Mouse (Mus musculus) cerebellum, adult 2 months (tissue): ENCODE results near the gene Faap20. TPM values are rescaled to one million over a fixed set of nuclear protein-coding genes. Genes with fewer than 3 reads are reported as not detected.
A peak's percentile ranks its signal among the peaks of the same experiment; 100 is the strongest.

Experiments
- DNase-seq, 2 experiments: peaks; one replicate each; pipeline ENCODE4 v3.0.0; 2021
- H3K27ac ChIP-seq: fragments of 200-500 bp; 2 replicates; pipeline ENCODE4 v1.5.1; 2012; ENCODE audit warnings: low read length, control low read depth, inconsistent platforms; ENCODE audit not compliant: insufficient read depth
- H3K27me3 ChIP-seq: fragments of 200-500 bp; 2 replicates; pipeline ENCODE4 v1.6.1; 2012; ENCODE audit warnings: inconsistent platforms, mild to moderate bottlenecking, low read length, moderate library complexity; ENCODE audit not compliant: control insufficient read depth, insufficient read depth
- H3K4me1 ChIP-seq: fragments of 200-500 bp; 2 replicates; pipeline ENCODE4 v1.6.1; 2011; ENCODE audit warnings: low read length; ENCODE audit not compliant: control insufficient read depth, insufficient read depth
- H3K4me3 ChIP-seq: fragments of 200-500 bp; replicated peaks from 2 replicates; pipeline ENCODE3; 2011; ENCODE audit warnings: mild to moderate bottlenecking, low read depth, low read length, control low read depth; ENCODE audit not compliant: insufficient read depth
- CTCF ChIP-seq: fragments of 200-500 bp; IDR thresholded peaks from 2 replicates; pipeline ENCODE4 v1.5.1; 2011; ENCODE audit warnings: low read depth, mild to moderate bottlenecking, control low read depth, low read length, moderate library complexity, borderline replicate concordance; ENCODE audit not compliant: insufficient read depth
- POLR2A ChIP-seq: fragments of 200-500 bp; IDR thresholded peaks from 2 replicates; pipeline ENCODE4 v1.6.1; 2011; ENCODE audit warnings: low read length, control low read depth, borderline replicate concordance; ENCODE audit not compliant: insufficient read depth
- WGBS: fragments of 180-500 bp; shearing (Covaris S2); methylation state at CpG from one replicate; pipeline ENCODE4 v1.1.7; 2018; 5-methylcytosine and 5-hydroxymethylcytosine counted together
- polyA plus RNA-seq: library from polyadenylated mRNA; depleted of rRNA; stranded (reverse); fragments of >200 nt; gene quantifications from 2 replicates; pipeline ENCODE4 v1.2.3, GENCODE M21; 2012

Gene Faap20
- polyA plus RNA-seq, 1 experiment = 94.5 TPM

DNA sequence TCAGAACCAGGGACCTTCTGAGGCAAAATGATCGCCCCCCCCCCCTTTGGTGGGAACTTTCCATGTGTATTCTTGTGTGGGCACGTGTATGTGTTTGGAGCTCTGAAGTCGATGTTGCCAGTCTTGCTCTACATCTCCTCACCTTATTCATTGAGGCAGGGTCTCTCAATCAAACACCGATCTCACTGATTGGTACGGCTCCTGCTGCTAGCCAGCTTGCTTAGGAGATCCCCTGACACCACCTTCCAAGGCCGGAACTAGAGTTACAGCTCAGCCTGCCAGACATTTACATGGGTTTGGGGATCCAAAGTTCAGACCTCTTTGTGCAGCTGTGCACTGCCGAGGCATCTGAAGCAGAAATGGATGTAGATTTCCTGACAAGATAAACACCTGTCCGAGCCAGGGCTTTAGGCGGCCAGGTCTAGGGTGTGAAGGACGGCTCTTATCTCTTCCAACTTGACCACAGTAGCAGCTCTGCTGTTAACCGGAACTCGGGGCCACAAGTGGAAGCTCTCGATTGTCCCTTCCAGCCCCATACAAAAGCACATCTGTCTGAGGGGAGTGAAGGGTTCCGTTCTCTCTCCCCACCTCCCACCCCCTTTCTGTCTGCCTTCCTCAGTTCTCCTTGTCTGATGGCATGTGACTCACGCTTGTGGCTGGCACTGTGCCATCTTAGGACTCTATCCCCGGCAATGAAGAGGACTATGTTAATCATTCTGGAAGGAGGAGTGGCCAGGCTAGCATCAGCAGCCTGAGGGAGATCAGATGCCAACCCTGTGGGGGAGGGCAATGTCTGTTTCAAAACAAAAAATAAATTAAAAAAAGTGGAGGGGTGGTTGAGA is 30.5 kb downstream of the Faap20 start:
- H3K27me3 ChIP-seq = no peaks in the 10 kb centered on the region
- 66% methylated on average over 16 of the region's 16 CpGs for WGBS
- peak in 1 of 2 experiments; percentile 43 for DNase-seq
- H3K4me1 ChIP-seq = peaks cover 60% of the 10 kb centered on the region
- H3K4me3 ChIP-seq = no peak overlapping the region
- TF ChIP-seq CTCF (no peak), POLR2A (no peak)
- peak overlapping the region; percentile 86 for H3K27ac ChIP-seq

DNA sequence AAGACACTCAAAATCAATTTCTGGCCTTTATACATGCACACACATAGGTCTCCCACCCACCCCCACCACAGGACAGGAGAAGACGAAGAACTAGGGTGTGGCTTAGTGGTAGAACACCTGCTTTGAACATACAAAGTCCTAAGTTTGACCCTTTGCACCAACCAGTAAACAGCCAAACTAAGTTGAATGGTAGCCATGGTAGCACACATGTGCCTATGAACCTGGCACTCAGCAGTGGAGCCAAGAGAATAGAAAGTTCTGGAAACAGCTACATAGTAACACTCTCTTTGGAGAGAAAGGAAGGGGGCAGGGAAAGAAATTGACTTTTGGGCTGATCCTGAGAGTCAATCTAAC is 31.1 kb downstream of the Faap20 start:
- WGBS = 85% methylated on average over 1 of the region's 1 CpGs
- H3K27me3 ChIP-seq = no peaks in the 10 kb centered on the region
- TF ChIP-seq CTCF = no peak
- no peak for TF ChIP-seq POLR2A
- no peak for DNase-seq
- peak overlapping the region; percentile 86; the same call in 1 of the 2 replicates for H3K27ac ChIP-seq
- peaks cover 62% of the 10 kb centered on the region for H3K4me1 ChIP-seq
- H3K4me3 ChIP-seq = no peak overlapping the region

DNA sequence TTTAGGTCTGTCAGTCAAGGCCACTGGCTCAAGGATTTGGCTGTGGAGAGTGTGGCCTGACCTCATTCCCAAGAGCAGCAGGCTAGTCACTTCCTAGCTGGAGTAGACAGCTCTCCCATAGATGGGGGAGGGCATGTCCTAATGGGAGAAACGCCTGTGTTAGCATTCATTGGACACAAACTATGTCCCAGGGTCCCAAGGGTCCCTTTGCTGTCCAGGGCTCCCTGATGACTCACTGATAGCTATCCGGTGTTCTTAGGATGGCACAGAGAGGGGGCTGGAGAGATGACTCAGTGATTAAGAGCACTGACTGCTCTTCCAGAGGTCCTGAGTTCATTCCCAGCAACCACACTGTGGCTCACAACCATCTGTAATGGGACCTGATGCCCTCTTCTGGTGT is 31.6 kb downstream of the Faap20 start:
- TF ChIP-seq POLR2A (no peak), CTCF (no peak)
- 75% methylated on average over 2 of the region's 2 CpGs for whole genome bisulfite sequencing
- no peak for DNase-seq
- Histone ChIP-seq H3K27ac (peak overlapping the region; percentile 86), H3K27me3 (no peaks in the 10 kb centered on the region), H3K4me1 (peaks cover 62% of the 10 kb centered on the region), H3K4me3 (no peak overlapping the region)

DNA sequence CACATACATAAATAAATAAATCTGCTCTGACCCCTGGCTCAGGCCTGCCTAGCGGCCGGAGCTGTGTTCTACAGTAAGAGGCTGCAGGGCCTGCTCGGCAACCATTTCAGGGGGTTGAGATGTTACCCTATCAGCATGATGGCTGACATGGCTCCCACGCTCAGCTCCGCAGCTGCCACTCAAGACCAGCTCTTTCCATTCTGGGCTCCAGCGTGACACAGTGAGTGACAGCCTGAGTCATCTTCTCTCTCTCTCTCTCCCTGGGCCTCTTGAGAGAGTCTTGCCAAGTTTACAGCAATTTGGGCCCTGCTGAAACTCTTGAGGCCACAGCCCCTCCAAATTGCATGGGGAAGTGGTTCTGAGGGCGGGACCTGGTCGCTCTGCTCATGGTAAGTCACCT is 32.0 kb downstream of the Faap20 start:
- peak in 1 of 2 experiments; percentile 35 for DNase-seq
- no peaks in the 10 kb centered on the region for H3K27me3 ChIP-seq

DNA sequence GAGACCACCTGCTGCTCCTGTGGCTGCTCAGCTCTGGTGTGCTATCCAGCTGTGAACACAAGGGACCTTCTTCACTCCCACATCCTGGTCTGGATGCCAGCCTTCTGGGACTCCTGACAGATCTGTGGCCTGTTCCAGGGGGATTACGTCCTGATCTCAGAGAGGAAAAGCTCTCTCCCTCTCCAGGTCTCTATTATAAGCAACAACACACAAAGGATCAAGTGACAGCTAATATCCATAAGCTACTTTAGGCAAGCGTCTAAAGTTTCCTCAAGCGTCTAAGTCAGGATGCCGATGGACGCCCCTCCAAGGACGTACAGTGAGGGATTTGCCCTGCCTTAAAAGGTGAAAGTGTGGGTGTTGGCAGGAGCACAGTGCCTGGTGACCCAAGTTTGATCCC is 32.6 kb downstream of the Faap20 start:
- H3K4me1 ChIP-seq = peaks cover 64% of the 10 kb centered on the region
- no peak for TF ChIP-seq CTCF
- no peak for TF ChIP-seq POLR2A
- no peak for DNase-seq
- no peak overlapping the region for H3K4me3 ChIP-seq
- 65% methylated on average over 6 of the region's 6 CpGs for WGBS
- peak overlapping the region; percentile 86 for H3K27ac ChIP-seq
- no peaks in the 10 kb centered on the region for H3K27me3 ChIP-seq

More for the DNA sequence above, 32.0 kb downstream of the Faap20 start:
- Histone ChIP-seq H3K4me3 (no peak overlapping the region), H3K27ac (peak overlapping the region; percentile 86), H3K4me1 (peaks cover 62% of the 10 kb centered on the region)
- no peak for TF ChIP-seq POLR2A
- no peak for TF ChIP-seq CTCF
- 78% methylated on average over 8 of the region's 8 CpGs for WGBS

- Histone ChIP-seq H3K27ac (peak overlapping the region; percentile 94), H3K27me3 (no peaks in the 10 kb centered on the region), H3K4me3 (no peak overlapping the region), H3K4me1 (peaks cover 72% of the 10 kb centered on the region)
- DNase-seq = no peak
- TF ChIP-seq POLR2A = no peak
- TF ChIP-seq CTCF = no peak
- WGBS = 29% methylated on average over 11 of the region's 11 CpGs
Measured at GRCm38 (mm10) chr4:155283001-155283503, 33.5 kb downstream of the Faap20 start.

GRCm38 (mm10) chr4:155283585-155283984 is 34.0 kb downstream of the Faap20 start:
- Histone ChIP-seq H3K4me3 (no peak overlapping the region), H3K27ac (peak overlapping the region; percentile 94), H3K4me1 (peaks cover 77% of the 10 kb centered on the region), H3K27me3 (no peaks in the 10 kb centered on the region)
- WGBS = 12% methylated on average over 9 of the region's 9 CpGs
- no peak for TF ChIP-seq POLR2A
- TF ChIP-seq CTCF = no peak
- peak; percentile 74 to 81 for DNase-seq
